Mouse (Mus musculus) megakaryocyte progenitor cell, adult 5-6 weeks (primary cell): ENCODE results near the gene Hspb9. TPM values are rescaled to one million over a fixed set of nuclear protein-coding genes. Genes with fewer than 3 reads are reported as not detected.

Experiments used
- ATAC-seq: replicated peaks from 2 replicates; pipeline ENCODE4 v1.8.0; 2016; ENCODE audit warnings: mild to moderate bottlenecking, moderate TSS enrichment, inconsistent platforms; ENCODE audit not compliant: poor library complexity
- total RNA-seq, 2 experiments: library from RNA; stranded (forward) in 1 of 2; stranded (reverse) in 1 of 2; fragments of 157-497, 149-512 nt in 1 of 2; fragments of 200-1000 nt in 1 of 2; gene quantifications; 2 replicates each; pipeline versions ENCODE4 v1.2.3 to v1.2.4; 2015 to 2017

The Hspb9 gene
- total RNA-seq, 2 experiments from 2014 or later, result 0.37 TPM; not detected in 1

GRCm38 (mm10) chr11:100728601-100729000 is 15.0 kb downstream of the Hspb9 start:
- ATAC-seq, result no peak

DNA sequence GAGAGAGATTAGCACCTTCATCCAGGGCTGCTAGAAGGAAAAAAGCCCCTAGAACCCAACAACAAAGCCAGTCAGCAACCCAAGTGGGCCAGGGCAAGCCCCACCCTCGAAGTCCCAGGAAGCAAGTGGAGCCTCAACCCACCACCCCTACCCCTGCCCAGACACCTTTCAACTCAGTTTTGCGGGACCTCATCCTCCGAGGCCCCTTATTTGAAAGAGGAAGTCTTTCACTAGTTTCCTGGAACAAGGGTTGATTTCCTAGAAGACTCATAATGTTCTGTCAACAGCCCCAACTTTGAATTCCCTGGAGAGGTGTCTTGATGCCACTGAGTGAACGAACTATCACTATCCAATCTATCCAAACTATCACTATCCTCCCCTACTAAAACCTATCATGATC is 16.3 kb downstream of the Hspb9 start:
- ATAC-seq, result no peak

GRCm38 (mm10) chr11:100730477-100731205 is 17.0 kb downstream of the Hspb9 start:
- peak; percentile 34; the same call in 1 of the 2 replicates for ATAC-seq

GRCm38 (mm10) chr11:100735134-100735865 is 21.6 kb downstream of the Hspb9 start:
- ATAC-seq, result no peak

- ATAC-seq, result no peak
Measured at GRCm38 (mm10) chr11:100735954-100736745, 22.5 kb downstream of the Hspb9 start.

GRCm38 (mm10) chr11:100736746-100737080 is 23.1 kb downstream of the Hspb9 start:
- ATAC-seq, result no peak

- peak; percentile 64 for ATAC-seq
Measured at GRCm38 (mm10) chr11:100737105-100737733, 23.6 kb downstream of the Hspb9 start.

- ATAC-seq, result peak; percentile 92
Measured at GRCm38 (mm10) chr11:100738066-100738604, 24.5 kb downstream of the Hspb9 start, which contains the start of gene Rab5c. Gene Rab5c, minus strand, starts transcription at chr11:100738215.

DNA sequence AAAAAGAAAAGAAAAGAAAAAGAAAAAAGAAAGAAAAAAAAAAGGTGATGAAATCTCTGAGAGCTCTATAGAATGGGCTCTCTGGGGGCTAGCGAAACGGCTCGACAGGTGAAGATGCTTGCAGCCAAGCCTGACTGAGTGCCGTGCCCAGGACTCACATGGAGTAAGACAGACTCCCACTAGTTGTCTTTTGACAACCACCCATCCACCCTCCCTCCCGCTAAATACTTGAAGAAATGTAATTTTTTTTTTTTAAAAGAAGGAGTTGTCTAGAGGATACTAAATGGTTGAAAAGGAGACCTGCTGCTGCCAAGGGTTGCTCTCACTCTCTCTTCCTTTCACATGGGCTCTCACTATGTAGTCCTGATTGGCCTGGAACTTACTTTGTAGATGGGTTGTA is 25.1 kb downstream of the Hspb9 start:
- ATAC-seq, result no peak

DNA sequence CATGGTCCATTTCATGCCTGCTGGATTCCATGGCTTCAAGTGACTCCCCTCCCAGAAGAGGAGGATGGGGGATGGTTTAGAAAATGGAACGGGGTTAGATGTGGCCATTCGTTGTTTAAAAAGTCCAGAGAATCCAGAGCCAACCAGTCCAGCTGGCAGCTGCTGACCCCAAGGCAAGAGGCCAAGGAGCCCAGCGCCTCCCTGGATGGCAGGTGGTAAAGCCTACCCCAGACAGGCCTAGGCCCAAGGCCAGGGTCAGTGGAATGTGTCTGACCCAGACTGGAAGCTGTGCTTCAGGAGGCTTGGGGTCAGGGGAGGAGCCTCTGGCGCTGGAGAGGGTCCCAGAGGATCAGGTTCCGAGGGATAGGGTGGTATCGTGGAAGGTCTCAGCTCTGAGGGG is 27.7 kb downstream of the Hspb9 start:
- ATAC-seq, result no peak

- peak; percentile 84 for ATAC-seq
Measured at GRCm38 (mm10) chr11:100745085-100745484, 31.4 kb downstream of the Hspb9 start.

DNA sequence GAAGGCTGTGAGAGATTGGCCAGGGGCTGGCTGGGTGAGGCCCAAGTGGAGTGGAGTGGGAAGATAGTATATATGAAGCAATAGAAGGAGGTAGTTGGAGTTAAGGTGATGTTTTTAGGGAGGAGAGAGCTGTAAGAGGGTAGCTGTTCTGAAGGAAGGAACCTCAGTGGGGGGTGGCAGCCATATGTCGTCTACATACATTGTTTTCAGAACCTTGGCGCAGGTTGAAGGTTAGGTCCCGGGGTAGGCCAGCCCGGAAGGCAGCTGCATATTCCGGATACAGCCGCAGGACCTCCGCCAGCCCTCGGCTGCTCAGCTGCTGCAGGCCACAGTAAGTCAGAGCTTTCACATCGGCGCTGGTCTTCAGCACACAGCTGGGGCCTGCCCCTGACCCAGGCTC is 32.9 kb downstream of the Hspb9 start:
- no peak for ATAC-seq

DNA sequence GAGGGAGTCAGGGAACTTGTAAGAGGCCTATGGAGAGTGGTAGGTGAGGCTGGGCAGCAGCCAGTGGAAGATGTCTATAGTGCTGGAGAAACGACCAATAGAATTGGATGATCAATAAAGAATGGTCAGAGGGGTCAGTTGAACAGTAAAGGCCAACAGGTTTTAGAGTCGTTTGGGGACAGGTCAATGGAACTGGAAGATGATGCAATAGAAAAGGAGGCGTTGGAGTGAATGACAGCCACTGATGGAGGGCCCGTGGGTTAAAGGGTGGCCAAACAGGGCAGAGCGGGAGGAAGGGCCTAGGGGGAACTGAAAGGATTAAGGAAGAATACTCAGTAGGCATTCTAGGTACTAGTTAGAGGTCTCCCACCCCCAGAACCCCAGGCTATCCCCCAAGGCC is 33.5 kb downstream of the Hspb9 start:
- no peak for ATAC-seq

- no peak for ATAC-seq
Measured at GRCm38 (mm10) chr11:100748620-100749019, 35.0 kb downstream of the Hspb9 start.

GRCm38 (mm10) chr11:100749469-100749868 is 35.8 kb downstream of the Hspb9 start:
- no peak for ATAC-seq

DNA sequence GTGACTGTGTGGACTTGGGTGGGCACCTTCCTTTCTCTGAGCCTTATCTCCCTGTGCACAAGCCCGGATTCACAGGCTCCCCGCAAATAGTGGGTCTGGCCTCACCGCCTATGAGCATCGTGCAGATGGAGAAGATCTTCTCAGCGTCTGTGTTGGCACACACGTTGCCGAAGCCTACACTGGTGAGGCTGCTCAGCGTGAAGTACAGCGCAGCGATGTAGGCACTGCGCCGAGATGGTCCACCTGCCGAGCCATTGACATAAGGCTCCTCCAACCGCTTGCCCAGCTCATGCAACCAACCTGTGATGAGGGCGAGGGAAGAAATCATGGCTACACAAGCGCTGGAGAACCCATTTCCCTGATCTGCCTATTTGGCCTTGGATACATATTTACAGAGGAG is 36.5 kb downstream of the Hspb9 start:
- no peak for ATAC-seq

GRCm38 (mm10) chr11:100752294-100752693 is 38.6 kb downstream of the Hspb9 start:
- no peak for ATAC-seq

DNA sequence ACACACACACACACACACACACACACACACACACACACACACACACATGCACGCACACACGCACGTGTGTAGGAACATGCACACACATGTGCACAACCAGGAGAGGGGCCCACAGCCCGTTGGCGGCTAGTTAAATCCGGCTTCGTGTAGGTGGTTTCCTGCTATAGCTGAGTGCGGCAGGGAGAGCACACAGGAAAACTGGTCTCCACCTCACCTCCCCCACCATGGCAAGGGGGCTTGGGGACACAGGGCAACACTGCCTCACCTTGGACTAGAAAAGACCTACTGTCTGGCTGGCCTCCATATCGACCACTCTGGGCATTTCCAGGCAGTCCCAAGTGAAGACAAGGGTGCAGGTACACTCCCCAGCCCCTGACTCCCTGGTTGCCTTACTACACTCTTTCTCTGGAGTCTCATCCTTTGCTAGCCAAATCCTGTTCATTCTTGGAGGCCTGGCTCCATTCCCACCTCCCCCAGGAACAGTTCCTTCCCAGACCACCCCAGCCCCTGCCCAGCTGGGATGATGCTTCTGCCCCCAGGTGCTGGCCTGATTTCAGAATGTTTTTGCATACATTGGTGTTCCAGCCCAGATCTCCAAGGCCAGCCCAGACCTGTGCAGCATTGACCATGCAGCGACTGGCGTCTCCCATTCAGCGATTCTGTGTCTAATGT is 40.5 kb downstream of the Hspb9 start:
- no peak for ATAC-seq

GRCm38 (mm10) chr11:100754693-100755057 is 41.0 kb downstream of the Hspb9 start:
- ATAC-seq, result no peak

GRCm38 (mm10) chr11:100756476-100756875 is 42.8 kb downstream of the Hspb9 start:
- no peak for ATAC-seq
